Mouse (Mus musculus) ES-E14 (cell line): ENCODE results near the gene Hmgb2.

ENCODE experiments used
- CHD2 ChIP-seq: IDR thresholded peaks from 2 replicates; pipeline ENCODE4 v1.6.1; 2014; ENCODE audit warnings: mild to moderate bottlenecking, low read depth, low read length, inconsistent platforms
- HCFC1 ChIP-seq: IDR thresholded peaks from 2 replicates; pipeline ENCODE4 v1.6.1; 2012; ENCODE audit warnings: low read length, inconsistent platforms, borderline replicate concordance; ENCODE audit not compliant: insufficient read depth
- MAFK ChIP-seq: IDR thresholded peaks from 2 replicates; pipeline ENCODE4 v1.6.1; 2014; ENCODE audit warnings: mild to moderate bottlenecking, low read depth, low read length, inconsistent platforms; ENCODE audit not compliant: insufficient read depth
- ZC3H11A ChIP-seq: IDR thresholded peaks from 2 replicates; pipeline ENCODE4 v1.6.1; 2012; ENCODE audit warnings: low read depth, mild to moderate bottlenecking, inconsistent platforms, low read length, borderline replicate concordance
- ZNF384 ChIP-seq: IDR thresholded peaks from 2 replicates; pipeline ENCODE4 v1.6.1; 2012; ENCODE audit warnings: low read depth, low read length, inconsistent platforms

DNA sequence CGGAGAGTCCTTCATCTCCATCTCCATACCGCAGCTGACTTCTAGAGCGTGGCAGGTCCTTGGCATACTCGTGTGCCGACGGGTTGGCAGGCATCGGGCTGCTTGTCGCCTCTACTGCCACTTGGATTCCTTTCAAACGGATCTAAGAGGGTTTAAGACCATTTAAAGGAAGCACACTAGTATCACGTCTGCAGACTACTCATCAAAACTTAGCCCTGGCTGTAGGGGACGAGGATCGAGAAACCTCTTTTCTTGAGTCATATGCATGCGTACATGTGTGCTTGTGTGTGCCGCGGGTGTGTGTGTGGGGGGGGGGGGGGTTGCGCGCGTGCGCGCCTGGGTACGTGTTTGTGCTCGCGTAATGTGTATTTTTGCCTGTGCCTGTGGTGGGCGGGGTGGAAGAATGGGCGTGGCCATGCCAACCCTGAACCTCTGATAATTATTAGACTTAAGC is 23.4 kb upstream of the Hmgb2 start:
- no peak for TF ChIP-seq CHD2
- TF ChIP-seq MAFK: no peak
- no peak for TF ChIP-seq ZC3H11A
- TF ChIP-seq ZNF384: no peak
- no peak for TF ChIP-seq HCFC1
